Mouse (Mus musculus) 3134 (cell line): ENCODE data around the gene Fam170b.

Source experiments
- DNase-seq: peaks from one replicate; pipeline ENCODE4 v3.0.0-alpha.2; 2011; ENCODE audit warnings: low spot score; ENCODE audit not compliant: insufficient read length; ENCODE audit errors: extremely low read depth

Gene Fam170b

DNA sequence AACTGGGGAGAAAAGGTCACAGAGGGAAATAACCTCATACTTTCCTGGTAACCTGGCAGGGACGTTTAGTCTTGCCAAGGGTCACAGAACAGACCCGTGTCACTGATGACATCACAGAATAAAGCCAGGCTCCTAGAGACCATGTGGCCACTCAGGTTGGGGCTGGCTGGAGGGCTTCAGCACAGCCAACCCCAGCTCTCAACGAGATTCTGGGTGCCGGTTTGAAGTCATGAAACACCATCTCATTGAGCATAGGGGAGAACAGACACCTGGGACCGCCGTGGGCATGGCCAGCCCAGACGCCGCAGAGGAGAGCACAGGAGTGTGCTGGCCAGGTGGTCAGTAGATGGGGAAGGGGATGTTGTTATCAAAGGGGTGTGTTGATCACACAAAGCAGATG is at the start of gene Fam170b:
TSS of gene Fam170b (plus strand) at position 116 of the 400 bp plus-strand sequence.
- DNase-seq: no peak

GRCm38 (mm10) chr14:32784130-32784747 is 49.5 kb upstream of the Fam170b start:
- no peak for DNase-seq

DNA sequence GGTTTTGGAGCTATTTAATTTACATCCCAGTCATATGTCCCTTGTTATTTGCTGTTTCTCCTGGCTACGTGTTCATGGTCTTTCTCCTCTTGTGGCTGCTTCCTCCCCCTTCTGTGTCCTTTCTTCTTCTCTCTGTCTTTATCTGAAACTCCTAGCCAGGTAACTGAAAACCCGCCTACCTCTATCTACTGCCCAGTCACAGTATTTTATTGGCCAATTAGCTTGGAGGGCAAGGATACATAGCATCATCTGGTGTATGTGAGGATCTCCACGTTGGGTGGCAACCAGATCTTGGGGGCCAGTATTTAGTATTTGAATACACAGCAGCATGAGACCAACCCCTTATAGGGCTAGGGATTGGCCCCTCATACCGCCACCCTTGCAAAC is 49.0 kb upstream of the Fam170b start:
- DNase-seq: no peak

DNA sequence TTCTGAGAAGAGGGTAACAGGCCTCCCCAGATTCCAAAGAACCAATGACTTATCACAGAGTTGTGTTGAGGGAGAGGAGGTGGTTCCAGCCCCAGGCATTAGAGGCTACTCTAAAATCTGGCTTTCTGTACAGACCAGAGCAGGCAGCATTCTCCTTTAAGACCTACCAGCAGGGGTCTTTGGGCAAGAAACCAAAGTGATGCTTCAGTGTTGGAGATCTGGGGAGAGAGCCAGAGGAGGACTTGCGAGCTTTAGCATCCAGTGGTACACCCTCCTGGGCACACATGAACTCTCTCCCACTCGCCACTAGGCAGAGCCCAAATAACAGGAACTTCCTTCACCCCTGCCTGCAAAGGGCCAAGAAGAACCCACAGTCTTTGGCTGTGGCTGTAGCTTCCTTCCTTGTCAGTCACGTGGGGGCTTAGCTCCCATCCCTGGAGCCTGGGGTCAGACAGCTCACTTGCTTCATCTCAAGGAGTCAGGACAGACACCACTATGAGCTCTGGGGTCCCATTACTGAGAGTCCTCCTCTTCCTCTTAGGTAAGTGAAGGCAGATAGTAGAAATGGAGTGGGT is 48.1 kb upstream of the Fam170b start, which contains the start of gene Tmem273:
TSS of gene Tmem273 (plus strand) at position 408 of the 575 bp plus-strand sequence.
- DNase-seq: no peak

DNA sequence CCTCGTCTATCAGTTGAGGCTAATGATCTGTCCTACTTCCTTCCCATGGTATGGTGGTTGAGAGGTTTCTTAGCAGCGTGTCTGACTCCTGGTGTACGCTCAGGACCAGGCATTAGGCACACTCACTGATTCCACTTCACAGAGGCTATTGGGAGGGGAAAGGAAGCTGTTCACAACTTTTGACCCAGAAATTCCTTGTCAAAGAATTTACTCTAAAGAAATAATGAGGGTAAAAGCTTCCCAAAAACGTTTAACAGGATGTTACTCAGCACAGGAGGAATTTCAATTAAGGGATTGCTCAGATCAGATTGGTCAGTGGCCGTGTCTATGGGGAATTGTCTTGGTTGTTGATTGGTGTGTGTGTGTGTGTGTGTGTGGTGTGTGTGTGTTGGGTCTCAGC is 46.1 kb upstream of the Fam170b start:
- DNase-seq: no peak

DNA sequence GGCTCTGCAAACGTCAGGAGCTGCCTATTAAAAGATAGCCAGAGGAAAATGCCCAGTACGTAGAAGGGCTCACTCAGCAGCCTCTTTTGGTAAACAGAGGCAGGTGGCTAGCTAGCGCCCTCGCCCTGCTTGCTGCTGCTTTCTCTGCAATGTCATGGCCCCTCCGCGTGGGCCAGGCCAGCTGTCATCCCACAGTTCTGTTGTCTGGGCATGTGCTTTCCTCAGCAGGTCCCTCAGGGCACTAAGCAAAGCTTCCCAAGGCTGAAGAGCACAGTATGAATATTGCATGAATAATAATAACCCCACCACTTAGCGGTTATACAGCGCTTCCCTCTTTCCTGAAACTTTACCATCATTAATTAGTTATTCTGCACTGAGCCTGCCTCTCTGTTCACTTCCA is 37.4 kb upstream of the Fam170b start:
- DNase-seq: no peak

GRCm38 (mm10) chr14:32797803-32798202 is 36.0 kb upstream of the Fam170b start:
- no peak for DNase-seq

DNA sequence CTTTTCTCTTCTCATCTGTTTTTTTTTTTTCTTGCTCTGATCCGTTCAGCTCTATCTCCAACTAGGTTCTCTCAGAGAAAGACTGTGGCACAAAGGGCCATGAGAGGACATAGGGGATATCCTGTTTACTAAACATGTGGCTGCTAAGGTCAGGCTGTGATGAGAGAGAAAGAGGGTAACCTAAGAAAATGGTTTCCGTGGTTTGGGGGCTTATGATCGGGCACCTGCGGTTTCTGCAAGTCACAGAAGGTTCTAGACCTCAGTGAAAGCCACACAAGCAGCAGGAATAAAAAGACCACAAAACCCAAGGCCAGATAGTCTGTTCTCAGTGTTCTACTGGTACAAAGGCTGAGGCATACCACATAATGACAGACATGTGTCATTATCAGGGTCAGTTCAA is 35.4 kb upstream of the Fam170b start:
- DNase-seq: no peak

DNA sequence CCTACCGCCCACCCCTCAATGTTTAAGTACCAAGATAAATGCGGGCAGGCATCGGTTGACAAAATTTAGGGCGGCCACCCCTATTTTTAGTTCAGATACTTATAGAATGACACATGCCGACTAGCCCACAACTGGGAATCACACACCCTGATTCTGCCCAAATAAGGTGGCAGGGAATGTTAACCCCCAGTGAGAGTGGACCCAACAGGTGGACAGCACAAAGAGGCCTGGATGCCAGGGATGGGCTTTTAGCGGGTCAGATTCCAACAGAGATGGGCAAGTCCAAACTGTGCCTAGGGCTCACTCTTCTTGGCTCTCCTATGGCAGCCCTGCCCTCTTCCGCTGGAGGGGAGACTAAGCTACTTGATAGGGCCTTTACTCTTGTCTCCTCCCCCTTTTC is 33.7 kb upstream of the Fam170b start:
- DNase-seq: no peak

GRCm38 (mm10) chr14:32801016-32801661 is 32.6 kb upstream of the Fam170b start:
- DNase-seq: no peak

- DNase-seq: no peak
Observed at GRCm38 (mm10) chr14:32801662-32802024, 32.1 kb upstream of the Fam170b start.

GRCm38 (mm10) chr14:32810111-32810510 is 23.7 kb upstream of the Fam170b start:
- DNase-seq: no peak

DNA sequence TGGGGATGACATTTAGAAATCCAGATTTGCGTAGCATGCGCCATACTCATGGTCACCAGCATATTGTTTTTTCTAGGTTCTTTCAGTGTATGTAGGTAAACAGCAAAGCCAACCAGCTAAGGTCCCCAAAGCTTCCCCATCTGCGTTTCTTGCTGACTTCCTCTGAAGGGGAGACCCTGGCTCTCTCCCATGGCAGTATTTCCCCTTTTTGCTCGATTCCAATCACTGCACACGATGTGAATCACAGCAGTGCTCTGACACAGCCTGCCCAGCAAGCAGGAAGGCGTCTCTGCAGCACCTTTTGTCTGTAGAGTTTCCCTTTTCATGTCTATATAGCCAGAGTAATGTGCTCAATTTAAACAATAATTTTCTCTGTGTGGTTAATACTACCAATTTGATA is 21.3 kb upstream of the Fam170b start:
- no peak for DNase-seq

DNA sequence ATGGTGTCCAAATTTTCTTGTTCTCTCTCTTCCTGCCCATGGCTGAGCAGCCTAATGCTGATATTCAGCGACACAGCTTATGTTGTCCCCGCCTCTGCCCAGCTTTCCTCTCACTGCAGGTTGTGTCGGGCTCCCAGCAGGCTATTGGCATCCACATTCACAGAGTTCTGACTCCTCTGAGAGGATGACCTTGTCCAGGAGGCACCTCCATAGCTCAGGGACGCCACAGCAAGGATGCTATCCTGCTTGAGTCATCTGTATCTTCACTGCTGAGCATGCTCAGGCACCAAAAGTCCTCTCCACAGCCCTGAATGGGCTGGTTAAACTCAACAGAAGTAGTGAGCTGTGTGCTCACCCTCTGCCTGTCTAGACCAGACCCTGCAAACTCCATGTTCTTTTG is 18.8 kb upstream of the Fam170b start:
- DNase-seq: no peak

- no peak for DNase-seq
Observed at GRCm38 (mm10) chr14:32816533-32816932, 17.2 kb upstream of the Fam170b start.

- DNase-seq: no peak
Observed at GRCm38 (mm10) chr14:32817258-32817657, 16.5 kb upstream of the Fam170b start.

- no peak for DNase-seq
Observed at GRCm38 (mm10) chr14:32819297-32819696, 14.5 kb upstream of the Fam170b start.

DNA sequence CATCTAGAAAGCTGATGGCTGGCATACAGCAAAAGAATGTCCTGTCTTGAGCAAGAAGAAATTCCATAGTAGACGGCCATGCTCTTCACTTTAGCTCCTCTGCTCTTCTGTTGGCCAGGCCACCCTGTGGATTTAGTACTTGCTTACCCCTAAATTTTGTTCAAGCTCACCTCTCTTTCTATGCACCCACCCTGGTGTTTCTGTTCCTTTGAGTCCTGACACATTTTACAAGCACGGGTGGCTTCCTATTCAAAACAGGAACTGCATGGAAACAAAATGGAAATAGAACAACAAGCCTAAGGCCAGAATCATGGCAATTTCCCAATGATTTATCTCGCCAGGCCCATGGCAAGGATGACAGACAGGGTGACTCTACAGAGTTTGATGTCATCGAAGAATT is 10.9 kb upstream of the Fam170b start:
- no peak for DNase-seq

DNA sequence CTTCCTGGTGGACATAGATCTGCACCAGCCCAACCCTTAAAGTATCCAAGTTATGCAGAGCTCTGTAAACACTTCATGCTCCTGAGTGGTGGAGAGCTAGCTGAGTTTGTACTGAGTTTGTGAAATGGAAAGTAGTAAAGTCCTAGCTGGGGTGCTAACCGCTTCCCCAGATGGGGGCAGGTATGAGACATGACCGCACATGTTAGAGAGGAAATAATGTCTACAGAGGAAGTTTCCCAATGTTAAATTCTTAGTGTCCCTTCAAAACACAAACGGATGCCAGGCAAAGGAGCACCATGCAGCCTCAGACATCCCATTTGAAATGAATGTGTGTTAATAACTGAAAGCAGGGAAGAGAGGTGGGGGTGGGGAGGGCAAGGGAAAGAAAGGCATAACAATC is 9.9 kb upstream of the Fam170b start:
- DNase-seq: no peak

DNA sequence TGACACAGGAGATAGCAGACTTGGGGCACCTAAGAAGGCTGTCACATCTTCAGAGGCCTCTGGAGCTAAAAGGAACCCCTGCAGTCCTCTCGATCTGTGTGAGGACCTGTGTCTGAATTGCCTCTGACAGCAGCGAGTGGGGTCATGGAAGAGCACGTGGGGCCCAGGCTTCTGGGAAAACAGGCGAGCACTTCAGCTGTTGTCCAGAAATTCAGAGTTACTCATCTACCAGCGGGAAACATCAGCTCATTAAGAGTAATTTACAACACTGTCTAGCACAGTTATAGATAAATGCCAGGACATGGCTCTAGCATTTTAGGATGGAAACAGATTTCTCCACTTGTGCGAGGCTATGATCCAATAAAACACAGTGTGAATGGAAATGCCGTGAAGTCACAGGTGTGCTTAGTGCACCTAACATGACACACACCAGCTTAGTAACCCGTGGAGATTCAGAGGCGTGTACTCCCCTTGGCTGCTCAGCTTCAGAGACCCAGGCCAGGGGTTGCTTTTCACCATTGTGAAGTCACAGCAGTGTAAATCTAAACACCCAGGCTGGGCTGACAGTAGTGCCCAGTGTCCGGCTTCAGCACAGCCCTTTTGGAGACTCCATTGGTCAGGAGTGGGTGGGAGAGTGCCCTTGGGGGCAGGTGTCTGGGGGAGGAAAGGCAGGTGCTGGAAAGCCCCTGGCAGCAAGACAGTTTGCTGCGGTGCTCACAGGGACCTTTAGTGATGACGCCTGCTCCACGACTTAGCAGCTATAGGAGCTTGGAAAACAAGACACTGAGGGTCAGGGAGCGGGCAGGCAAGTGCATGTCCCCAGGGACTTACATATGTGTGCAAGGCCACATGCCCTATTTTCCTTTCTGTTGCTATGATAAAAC is 9.3 kb upstream of the Fam170b start:
- DNase-seq: no peak

GRCm38 (mm10) chr14:32825426-32826032 is 8.2 kb upstream of the Fam170b start:
- DNase-seq: no peak
